Mouse (Mus musculus) T-helper 17 cell (primary cell): ENCODE results near the gene Slc22a17.
"Not testable (repeated sequence)": the region's sequence is repeated elsewhere in the genome, so short reads cannot be mapped to it uniquely, and the experiment has no call there.

ENCODE experiments used
- in situ Hi-C, 2 experiments: fragments of 300-600 bp; cut with MboI, MseI; formaldehyde crosslinking; loops; 1 replicate in 1 of 2; 2 replicates in 1 of 2; pipeline ENCODE4 v1.15.1; 2025; ENCODE audit warnings: high pct_unique_total_duplicates in 2 of 2

The Slc22a17 gene

DNA sequence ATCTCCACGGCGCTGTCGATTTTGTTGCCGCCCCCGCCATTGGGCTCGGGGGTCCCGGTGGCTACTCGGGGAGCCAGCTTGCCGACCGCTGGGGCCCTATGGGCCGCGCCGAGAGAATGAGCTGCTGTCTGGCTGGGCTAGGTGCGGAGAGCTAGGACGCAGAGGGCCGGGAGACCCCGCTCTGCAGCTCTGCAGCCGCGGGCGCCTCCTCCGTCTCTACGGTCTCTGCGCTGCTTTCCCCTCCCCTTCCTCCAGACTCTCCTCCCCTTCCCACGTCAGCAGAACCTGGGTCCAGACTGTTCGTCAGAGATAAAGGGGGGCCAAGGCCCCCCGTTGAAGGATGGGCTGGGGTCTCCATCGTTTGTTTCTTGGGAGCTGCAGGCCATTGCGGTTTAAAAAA, at the start of gene Slc22a17:
Slc22a17 (minus strand) TSS at position 247 of the 400 bp plus-strand sequence.
- in situ Hi-C loops, result loop anchor here in 1 of 2 experiments (25.0 kb wide), 1 partner anchor 1949 kb away; no protein-coding TSS in a partner anchor

DNA sequence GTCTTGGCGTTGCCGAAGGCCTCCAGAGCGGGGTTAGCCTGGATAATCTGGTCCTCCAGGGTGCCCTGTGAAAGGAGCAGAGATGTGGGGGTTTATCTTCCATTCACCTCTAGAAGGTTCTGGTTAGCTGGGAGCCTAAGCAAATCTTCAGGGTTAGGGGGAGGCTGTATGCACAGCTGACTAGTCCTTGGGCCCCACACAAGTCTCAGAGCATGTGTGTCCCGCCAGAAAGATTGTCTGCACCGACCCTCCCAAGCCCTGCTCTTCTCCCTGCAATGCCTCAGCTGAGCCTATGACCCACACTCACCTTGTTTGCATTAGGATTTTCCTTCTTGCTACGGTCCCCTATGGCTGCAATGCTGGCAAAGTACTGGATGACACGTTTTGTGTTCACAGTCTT, 49.8 kb upstream of the Slc22a17 start:
- in situ Hi-C loops, result no loop called here

- in situ Hi-C loops, result no loop called here
These were observed 48.6 kb upstream of the Slc22a17 start for GRCm38 (mm10) chr14:54961487-54961886.

- in situ Hi-C loops, result no loop called here
These were observed 47.8 kb upstream of the Slc22a17 start for GRCm38 (mm10) chr14:54960769-54961168.

DNA sequence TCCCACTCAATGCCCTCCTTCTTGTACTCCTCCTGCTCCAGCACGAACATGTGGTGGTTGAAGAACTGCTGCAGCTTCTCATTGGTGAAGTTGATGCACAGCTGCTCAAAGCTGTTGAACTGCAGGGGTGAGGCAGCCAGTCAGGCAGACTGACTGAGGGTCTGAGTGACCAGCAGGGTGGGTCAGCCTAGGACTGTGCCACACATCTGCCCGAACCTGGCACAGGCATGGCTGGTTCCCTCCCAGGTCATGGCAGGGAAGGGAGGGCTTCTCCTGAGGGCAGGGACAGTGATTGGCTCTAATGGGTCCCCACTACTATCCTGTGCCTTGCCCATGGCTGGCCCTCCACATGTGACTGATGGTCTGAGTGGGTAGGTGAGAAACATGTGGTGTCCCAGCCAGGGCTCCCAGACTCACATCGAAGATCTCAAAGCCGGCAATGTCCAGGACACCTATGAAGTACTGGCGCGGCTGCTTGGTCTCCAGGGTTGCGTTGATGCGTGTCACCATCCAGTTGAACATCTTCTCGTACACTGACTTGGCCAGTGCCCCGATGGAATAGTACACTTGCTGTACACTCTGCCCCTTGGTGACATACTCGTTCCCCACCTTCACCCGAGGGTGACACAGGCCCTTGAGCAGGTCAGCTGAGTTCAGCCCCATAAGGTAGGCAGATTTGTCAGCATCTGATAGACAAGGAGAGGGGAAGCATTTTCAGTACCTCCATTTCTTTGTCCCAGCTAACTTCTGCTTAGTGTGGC, 47.1 kb upstream of the Slc22a17 start:
- in situ Hi-C loops, result not testable (repeated sequence)

DNA sequence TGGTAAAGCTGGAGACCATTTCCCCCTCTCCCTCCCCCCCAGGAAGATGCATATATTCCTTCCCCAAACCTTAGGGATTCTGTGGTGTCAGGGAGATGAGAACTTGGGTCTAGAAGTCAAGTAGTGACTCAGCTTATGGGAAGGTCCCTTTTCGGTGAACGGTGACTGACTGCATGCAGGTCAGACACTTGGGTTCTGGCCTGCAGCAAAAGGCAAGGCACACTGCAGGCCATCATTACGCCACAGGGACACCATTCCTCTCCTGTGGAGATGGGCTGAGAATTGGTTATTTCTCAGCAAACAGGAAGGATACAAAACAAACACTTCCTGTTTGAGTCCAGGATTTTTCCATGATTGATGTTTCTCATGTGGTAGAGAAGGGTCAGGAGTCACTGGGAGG, 46.3 kb upstream of the Slc22a17 start:
- in situ Hi-C loops, result no loop called here

DNA sequence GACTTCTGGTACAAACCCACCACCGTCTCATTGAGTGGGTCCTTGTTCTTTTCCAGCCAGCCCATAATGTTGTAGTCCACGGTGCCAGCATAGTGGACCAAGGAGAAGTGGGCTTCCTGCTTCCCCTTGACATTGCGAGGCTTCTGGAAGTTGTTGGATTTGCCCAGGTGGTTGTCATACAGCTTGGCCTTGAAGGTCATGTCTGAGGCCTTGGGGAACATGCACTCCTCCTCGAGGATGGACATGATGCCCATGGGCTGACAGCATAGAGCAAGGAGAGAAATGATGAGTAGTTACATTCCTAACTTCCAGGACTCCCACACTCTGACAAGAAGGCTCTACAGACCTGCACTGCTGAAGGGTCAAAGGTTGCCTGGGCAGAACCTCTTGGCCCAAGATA, 45.6 kb upstream of the Slc22a17 start:
- in situ Hi-C loops, result no loop called here

DNA sequence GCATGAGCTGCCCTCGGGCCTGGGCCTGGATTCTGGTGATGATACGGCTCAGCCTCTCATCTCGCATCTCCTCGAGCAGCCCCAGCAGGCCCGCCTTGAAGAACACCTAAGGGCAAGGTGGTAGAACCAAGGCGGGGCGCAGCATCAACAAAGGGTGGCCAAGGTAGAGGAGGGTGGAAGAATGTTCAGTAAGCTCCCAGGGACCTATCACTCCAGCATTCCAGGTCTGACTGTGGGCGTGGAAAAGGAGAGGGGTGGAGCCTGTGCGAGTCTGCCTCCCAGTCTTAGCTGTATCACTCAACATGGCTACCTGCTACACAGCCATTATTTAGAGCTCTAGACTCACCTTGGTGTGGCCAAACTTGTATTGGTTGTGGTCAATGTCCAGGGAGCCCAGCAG, 43.6 kb upstream of the Slc22a17 start:
- in situ Hi-C loops, result no loop called here

- in situ Hi-C loops, result no loop called here
These were observed 42.5 kb upstream of the Slc22a17 start for GRCm38 (mm10) chr14:54955481-54955880.

- in situ Hi-C loops, result no loop called here
These were observed 41.5 kb upstream of the Slc22a17 start for GRCm38 (mm10) chr14:54954474-54954873.

- in situ Hi-C loops, result no loop called here
These were observed 40.8 kb upstream of the Slc22a17 start for GRCm38 (mm10) chr14:54953664-54954206.

DNA sequence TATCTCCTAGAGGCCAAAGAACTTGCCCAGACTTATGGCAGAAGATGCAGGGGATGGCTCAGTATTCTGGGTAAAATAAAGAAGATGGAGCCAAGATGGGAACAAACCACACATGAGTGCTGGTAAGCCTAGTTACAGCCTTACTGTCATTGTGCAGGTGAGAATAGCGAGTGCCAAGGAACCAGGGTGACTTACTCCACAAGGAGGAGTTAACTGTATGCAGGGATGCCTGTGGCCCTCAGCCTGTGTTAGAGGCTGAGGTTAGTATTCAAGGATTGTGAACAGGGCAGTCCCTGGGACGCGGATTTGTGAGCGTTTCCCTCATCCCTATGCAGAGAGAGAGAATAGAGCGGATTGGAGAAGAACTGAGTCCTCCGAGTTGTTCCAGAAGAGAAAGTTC, 38.7 kb upstream of the Slc22a17 start:
- in situ Hi-C loops, result no loop called here

DNA sequence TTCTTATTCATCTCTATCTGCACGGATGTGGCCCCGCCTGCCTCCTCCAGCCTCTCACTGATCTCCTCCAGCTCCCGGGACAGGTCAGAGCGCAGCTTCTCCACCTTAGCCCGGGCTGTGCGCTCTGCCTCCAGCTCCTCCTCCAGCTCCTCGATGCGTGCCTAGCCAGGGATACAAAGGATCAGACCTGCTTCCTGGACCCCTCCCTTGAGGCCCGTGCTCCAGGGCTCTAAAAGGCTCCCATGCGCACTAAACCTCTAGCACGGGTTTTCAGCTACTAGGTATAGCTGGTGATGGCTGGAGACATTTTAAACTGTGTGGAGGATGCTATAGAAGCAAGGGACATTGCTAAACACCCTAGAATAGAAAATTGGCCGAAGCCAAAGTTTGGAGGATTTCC, 37.6 kb upstream of the Slc22a17 start:
- in situ Hi-C loops, result no loop called here

- in situ Hi-C loops, result no loop called here
These were observed 35.8 kb upstream of the Slc22a17 start for GRCm38 (mm10) chr14:54948781-54949180.

- in situ Hi-C loops, result not testable (repeated sequence)
These were observed 34.1 kb upstream of the Slc22a17 start for GRCm38 (mm10) chr14:54947008-54947407.

DNA sequence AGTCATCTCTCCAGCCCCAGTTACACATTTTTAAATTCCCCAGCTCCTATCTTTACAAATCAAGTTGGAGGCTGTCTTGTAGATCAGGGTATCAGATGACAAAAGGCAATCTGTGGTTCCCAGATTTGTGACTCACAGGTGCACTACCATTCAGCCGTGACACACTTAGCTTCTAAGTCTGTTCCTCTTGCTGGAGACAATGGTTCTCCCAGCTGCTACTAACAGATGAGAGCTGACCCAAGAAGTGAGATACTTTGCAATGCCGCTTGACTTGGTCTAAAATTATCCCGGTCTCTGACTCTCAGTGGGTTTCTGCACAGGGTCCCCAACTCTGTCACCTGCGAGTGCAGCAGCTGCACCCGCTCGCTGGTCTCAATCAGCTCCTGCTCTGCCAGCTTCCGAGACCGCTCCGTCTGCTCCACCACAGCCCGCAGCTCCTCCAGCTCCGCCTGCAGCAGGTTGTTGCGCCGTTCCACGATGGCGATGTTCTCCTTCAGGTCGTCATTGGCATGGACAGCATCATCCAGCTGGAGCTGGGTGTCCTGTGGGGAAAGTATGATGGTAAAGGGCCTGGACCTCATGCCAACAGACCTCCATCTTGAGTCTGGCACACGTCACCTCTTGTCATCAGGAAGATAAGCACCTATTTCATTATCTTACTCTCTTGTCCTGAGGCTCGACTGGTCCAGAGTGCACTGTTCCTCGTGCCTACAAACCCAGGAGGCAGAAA, 33.2 kb upstream of the Slc22a17 start:
- in situ Hi-C loops, result no loop called here

DNA sequence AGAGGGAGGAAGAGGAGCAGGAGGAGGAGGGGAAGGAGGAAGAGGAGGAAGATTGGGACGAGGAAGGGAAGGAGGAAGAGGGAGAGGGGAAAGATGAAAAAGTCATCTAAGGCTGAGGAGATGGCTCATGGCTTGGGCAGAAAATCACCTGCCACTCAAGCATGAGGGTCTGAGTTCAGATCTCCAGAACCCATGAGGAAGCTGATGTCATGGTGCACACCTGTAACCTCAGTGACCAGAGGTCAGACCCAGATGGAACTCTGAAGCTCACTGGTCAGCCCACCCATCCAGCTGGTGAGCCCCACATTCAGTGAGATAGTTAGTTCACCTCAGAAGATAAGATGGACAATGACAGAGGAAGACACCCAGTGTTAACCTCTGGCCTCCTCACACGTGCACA, 32.0 kb upstream of the Slc22a17 start:
- in situ Hi-C loops, result no loop called here

GRCm38 (mm10) chr14:54943971-54944370, 31.0 kb upstream of the Slc22a17 start:
- in situ Hi-C loops, result no loop called here

GRCm38 (mm10) chr14:54942479-54942878, 29.5 kb upstream of the Slc22a17 start:
- in situ Hi-C loops, result no loop called here

DNA sequence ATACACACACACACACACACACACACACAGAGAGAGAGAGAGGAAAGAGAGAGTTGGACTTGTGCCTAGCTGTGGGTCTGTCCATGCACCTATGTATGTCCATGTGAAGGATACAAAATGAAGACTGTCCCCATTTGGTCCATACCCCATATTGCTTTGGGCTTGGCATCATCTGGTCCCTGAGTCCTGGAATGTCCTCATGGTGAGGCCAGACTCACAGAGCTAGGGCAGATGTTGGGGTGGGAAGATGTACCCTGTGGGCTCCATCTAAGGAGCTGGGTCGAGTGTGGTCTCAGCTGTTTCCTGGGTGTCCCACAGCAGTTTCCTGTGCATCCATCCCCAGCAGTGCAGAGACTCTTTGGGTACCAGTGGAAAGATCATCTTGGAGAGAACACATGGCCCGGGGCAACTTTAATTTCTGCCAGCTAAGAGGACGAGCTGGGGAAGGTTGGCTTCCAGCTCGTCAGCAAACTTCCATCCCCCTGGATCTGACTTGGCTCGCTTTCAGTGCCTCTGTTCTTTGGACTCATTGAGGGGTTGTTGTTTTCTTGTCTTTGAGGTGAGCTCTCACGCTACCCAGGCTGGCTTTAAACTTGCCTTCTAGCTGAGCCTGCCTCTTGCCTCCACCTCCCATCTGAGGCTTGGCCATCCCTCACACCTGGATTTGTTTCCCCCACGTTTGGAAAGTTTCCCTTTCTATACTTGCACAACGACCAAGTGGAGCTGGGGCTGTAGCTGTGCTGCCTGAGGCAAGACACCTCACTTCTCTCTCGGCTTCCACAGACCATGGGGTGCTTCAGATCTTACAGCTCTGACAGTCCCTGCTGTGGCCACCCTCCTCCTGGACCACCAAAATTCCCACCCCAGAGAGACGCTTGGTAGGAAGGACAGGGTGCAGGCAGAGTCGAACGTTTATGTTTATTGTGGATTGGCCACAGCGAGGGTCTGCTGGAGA, 28.4 kb upstream of the Slc22a17 start:
- in situ Hi-C loops, result no loop called here

GRCm38 (mm10) chr14:54940176-54940530, 27.2 kb upstream of the Slc22a17 start:
- in situ Hi-C loops, result no loop called here
